Mouse (Mus musculus): Measurements from ENCODE around the gene Atg5.
"Not testable (repeated sequence)": the region's sequence is repeated elsewhere in the genome, so short reads cannot be mapped to it uniquely, and the experiment has no call there.

- TF ChIP-seq CTCF (IDR thresholded peaks at IDR 0.05; ENCODE audit: extremely low read depth, insufficient read depth, low read length), result peak; percentile 31; the same call in 1 of the 2 replicates
- not testable (repeated sequence) for TF ChIP-seq POLR2A (IDR thresholded peaks at IDR 0.05; ENCODE audit: extremely low read depth, insufficient read depth, low read length)
These were observed 49.1 kb upstream of the Atg5 start for GRCm38 (mm10) chr10:44219073-44219472.
